Mouse (Mus musculus): ENCODE data around the gene AL607142.1. TPM values are rescaled to one million over a fixed set of nuclear protein-coding genes. Genes with fewer than 3 reads are reported as not detected.
A peak's percentile ranks its signal among the peaks of the same experiment; 100 is the strongest.

The AL607142.1 gene
- total and polyA plus RNA-seq, 2 experiments = not detected

DNA sequence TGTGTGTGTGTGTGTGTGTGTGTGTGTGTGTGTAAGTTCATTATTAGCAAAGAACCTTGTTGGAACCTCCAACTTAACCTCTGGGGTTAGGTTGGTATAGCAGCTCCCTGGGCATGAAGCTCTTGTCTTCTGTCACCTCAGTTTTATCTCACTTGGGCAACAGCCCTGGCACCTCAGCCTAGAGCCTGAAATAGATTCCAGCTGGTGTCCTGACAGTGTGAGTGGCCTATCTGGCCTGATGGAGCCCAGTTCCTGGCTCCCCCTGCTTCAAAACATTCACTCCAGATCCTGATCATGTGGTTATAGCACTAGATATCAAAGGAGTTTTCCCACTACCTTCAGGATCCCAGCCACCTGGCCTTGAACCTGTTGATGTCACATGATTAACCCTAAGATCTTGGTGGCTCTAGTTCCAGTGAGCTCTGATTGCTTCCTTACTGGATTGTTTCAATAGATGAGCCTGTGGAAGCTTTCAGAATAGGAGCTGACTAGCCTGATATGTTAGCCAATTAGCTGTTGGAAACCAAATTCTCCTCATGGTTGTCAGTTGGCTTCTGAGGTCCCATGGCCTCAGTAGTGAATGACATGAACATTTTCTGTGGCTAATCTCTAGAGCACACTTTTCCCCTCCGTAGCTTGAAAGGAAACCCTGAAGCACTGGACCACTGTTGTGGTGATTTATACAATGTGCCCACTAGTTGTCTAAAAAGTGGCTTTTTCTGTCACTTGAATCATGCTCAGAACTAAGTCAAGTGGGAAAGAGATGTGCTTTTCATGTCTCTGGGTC is 27.4 kb downstream of the AL607142.1 start:
- H3K4me3 ChIP-seq (ENCODE audit: insufficient read depth, low read depth, low read length) = no peak overlapping the region
- no peaks in the 10 kb centered on the region for H3K27me3 ChIP-seq (ENCODE audit: control insufficient read depth, insufficient read depth, low read length)
- no peaks in the 10 kb centered on the region for H3K4me1 ChIP-seq (ENCODE audit: control insufficient read depth, insufficient read depth, low read length)
- 100% methylated on average over 1 of the region's 1 CpGs for WGBS
- no peak overlapping the region for H3K9ac ChIP-seq (ENCODE audit: low read depth, low read length)
- no peaks in the 10 kb centered on the region for H3K36me3 ChIP-seq (ENCODE audit: control insufficient read depth, insufficient read depth, low read length)
- no peak for TF ChIP-seq CTCF (IDR thresholded peaks at IDR 0.05; ENCODE audit: low read depth, low read length)
- no peak for TF ChIP-seq POLR2A (IDR thresholded peaks at IDR 0.05; ENCODE audit: extremely low read depth, insufficient read depth, low read length)
- H3K27ac ChIP-seq (replicated peaks; ENCODE audit: insufficient read depth, low read depth, low read length) = no peak overlapping the region
- no peaks in the 10 kb centered on the region for H3K79me2 ChIP-seq (ENCODE audit: control insufficient read depth, insufficient read depth, low read length)
- peak; percentile 40 for DNase-seq (ENCODE audit: extremely low read depth, low read depth, low spot score)

- no peak for TF ChIP-seq POLR2A (IDR thresholded peaks at IDR 0.05; ENCODE audit: extremely low read depth, insufficient read depth, low read length)
- no peak for TF ChIP-seq CTCF (IDR thresholded peaks at IDR 0.05; ENCODE audit: low read depth, low read length)
- 95% methylated on average over 19 of the region's 19 CpGs for WGBS
- H3K27me3 ChIP-seq (ENCODE audit: control insufficient read depth, insufficient read depth, low read length) = no peaks in the 10 kb centered on the region
- H3K79me2 ChIP-seq (ENCODE audit: control insufficient read depth, insufficient read depth, low read length) = no peaks in the 10 kb centered on the region
- H3K27ac ChIP-seq (replicated peaks; ENCODE audit: insufficient read depth, low read depth, low read length) = no peak overlapping the region
- no peak for DNase-seq (ENCODE audit: extremely low read depth, low read depth, low spot score)
- H3K9ac ChIP-seq (ENCODE audit: low read depth, low read length) = no peak overlapping the region
- H3K4me3 ChIP-seq (ENCODE audit: insufficient read depth, low read depth, low read length) = no peak overlapping the region
- no peaks in the 10 kb centered on the region for H3K36me3 ChIP-seq (ENCODE audit: control insufficient read depth, insufficient read depth, low read length)
- H3K4me1 ChIP-seq (ENCODE audit: control insufficient read depth, insufficient read depth, low read length) = peaks cover 3% of the 10 kb centered on the region
Observed at GRCm38 (mm10) chr4:120096935-120097334, 32.1 kb downstream of the AL607142.1 start.

DNA sequence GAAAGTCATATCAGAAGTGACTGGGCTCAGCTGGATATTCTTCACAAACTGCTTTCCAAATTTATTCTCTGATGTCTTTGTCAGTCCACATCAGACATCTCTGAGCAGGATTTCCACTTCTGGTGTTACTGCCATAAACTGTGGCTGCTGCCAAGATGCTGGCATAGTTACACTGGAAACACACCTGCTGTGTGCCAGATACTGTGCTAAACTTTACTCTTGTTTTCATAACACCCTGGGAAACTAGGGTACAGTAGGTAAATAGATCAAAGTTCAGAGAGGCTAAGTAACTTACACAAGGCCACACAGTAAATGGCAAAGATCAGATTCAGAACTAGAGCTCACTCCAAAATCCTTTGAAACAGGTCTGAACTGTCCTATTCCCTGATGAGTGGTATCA is 36.4 kb downstream of the AL607142.1 start:
- TF ChIP-seq POLR2A (IDR thresholded peaks at IDR 0.05; ENCODE audit: extremely low read depth, insufficient read depth, low read length) = no peak
- TF ChIP-seq CTCF (IDR thresholded peaks at IDR 0.05; ENCODE audit: low read depth, low read length) = no peak

GRCm38 (mm10) chr4:120104599-120104998 is 39.8 kb downstream of the AL607142.1 start:
- Histone ChIP-seq H3K27me3 (ENCODE audit: control insufficient read depth, insufficient read depth, low read length) (no peaks in the 10 kb centered on the region), H3K4me1 (ENCODE audit: control insufficient read depth, insufficient read depth, low read length) (peaks cover 5% of the 10 kb centered on the region), H3K36me3 (ENCODE audit: control insufficient read depth, insufficient read depth, low read length) (no peaks in the 10 kb centered on the region), H3K9ac (ENCODE audit: low read depth, low read length) (no peak overlapping the region), H3K4me3 (ENCODE audit: insufficient read depth, low read depth, low read length) (no peak overlapping the region), H3K79me2 (ENCODE audit: control insufficient read depth, insufficient read depth, low read length) (no peaks in the 10 kb centered on the region), H3K27ac (replicated peaks; ENCODE audit: insufficient read depth, low read depth, low read length) (no peak overlapping the region)
- 44% methylated on average over 5 of the region's 5 CpGs for WGBS
- TF ChIP-seq POLR2A (IDR thresholded peaks at IDR 0.05; ENCODE audit: extremely low read depth, insufficient read depth, low read length) (no peak), CTCF (IDR thresholded peaks at IDR 0.05; ENCODE audit: low read depth, low read length) (peak; percentile 96)
- peak; percentile 27 for DNase-seq (ENCODE audit: extremely low read depth, low read depth, low spot score)

More for the DNA sequence above, 36.4 kb downstream of the AL607142.1 start:
- no peaks in the 10 kb centered on the region for H3K36me3 ChIP-seq (ENCODE audit: control insufficient read depth, insufficient read depth, low read length)
- no peak overlapping the region for H3K9ac ChIP-seq (ENCODE audit: low read depth, low read length)
- peak; percentile 98 for DNase-seq (ENCODE audit: extremely low read depth, low read depth, low spot score)
- H3K4me3 ChIP-seq (ENCODE audit: insufficient read depth, low read depth, low read length) = no peak overlapping the region
- H3K27me3 ChIP-seq (ENCODE audit: control insufficient read depth, insufficient read depth, low read length) = no peaks in the 10 kb centered on the region
- H3K4me1 ChIP-seq (ENCODE audit: control insufficient read depth, insufficient read depth, low read length) = peaks cover 5% of the 10 kb centered on the region
- H3K27ac ChIP-seq (replicated peaks; ENCODE audit: insufficient read depth, low read depth, low read length) = no peak overlapping the region
- no peaks in the 10 kb centered on the region for H3K79me2 ChIP-seq (ENCODE audit: control insufficient read depth, insufficient read depth, low read length)

- H3K4me3 ChIP-seq (ENCODE audit: insufficient read depth, low read depth, low read length) = no peak overlapping the region
- no peak overlapping the region for H3K27ac ChIP-seq (replicated peaks; ENCODE audit: insufficient read depth, low read depth, low read length)
- no peaks in the 10 kb centered on the region for H3K27me3 ChIP-seq (ENCODE audit: control insufficient read depth, insufficient read depth, low read length)
- no peak overlapping the region for H3K9ac ChIP-seq (ENCODE audit: low read depth, low read length)
- no peak for DNase-seq (ENCODE audit: extremely low read depth, low read depth, low spot score)
- H3K36me3 ChIP-seq (ENCODE audit: control insufficient read depth, insufficient read depth, low read length) = no peaks in the 10 kb centered on the region
- 91% methylated on average over 3 of the region's 3 CpGs for WGBS
- peaks cover 5% of the 10 kb centered on the region for H3K4me1 ChIP-seq (ENCODE audit: control insufficient read depth, insufficient read depth, low read length)
- TF ChIP-seq CTCF (IDR thresholded peaks at IDR 0.05; ENCODE audit: low read depth, low read length) = no peak
- TF ChIP-seq POLR2A (IDR thresholded peaks at IDR 0.05; ENCODE audit: extremely low read depth, insufficient read depth, low read length) = no peak
- H3K79me2 ChIP-seq (ENCODE audit: control insufficient read depth, insufficient read depth, low read length) = no peaks in the 10 kb centered on the region
Observed at GRCm38 (mm10) chr4:120106362-120106761, 41.6 kb downstream of the AL607142.1 start.

DNA sequence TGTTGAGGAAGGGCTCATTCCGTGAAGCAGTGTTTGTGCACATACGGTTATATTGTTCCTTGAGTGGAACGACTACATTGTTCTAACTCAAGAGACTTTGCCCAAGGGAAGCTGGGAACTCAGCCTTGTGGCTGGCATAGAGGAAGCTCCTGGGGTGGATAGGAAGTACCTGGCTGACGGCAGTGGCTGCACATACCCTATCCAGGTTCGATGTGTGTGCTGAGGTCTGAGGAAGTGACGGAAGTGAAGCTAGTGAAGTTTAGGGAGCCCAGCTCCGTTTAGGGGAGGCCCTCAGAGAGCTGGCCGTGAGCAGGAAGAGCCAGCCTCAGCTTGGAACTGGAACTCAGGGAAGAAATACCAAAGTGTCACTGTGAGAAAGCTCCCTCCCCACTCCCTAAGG is 43.0 kb downstream of the AL607142.1 start:
- H3K36me3 ChIP-seq (ENCODE audit: control insufficient read depth, insufficient read depth, low read length) = no peaks in the 10 kb centered on the region
- no peak overlapping the region for H3K4me3 ChIP-seq (ENCODE audit: insufficient read depth, low read depth, low read length)
- TF ChIP-seq CTCF (IDR thresholded peaks at IDR 0.05; ENCODE audit: low read depth, low read length) = no peak
- TF ChIP-seq POLR2A (IDR thresholded peaks at IDR 0.05; ENCODE audit: extremely low read depth, insufficient read depth, low read length) = no peak
- no peak overlapping the region for H3K9ac ChIP-seq (ENCODE audit: low read depth, low read length)
- H3K4me1 ChIP-seq (ENCODE audit: control insufficient read depth, insufficient read depth, low read length) = no peaks in the 10 kb centered on the region
- WGBS = 81% methylated on average over 8 of the region's 8 CpGs
- no peak for DNase-seq (ENCODE audit: extremely low read depth, low read depth, low spot score)
- no peak overlapping the region for H3K27ac ChIP-seq (replicated peaks; ENCODE audit: insufficient read depth, low read depth, low read length)
- H3K79me2 ChIP-seq (ENCODE audit: control insufficient read depth, insufficient read depth, low read length) = no peaks in the 10 kb centered on the region
- no peaks in the 10 kb centered on the region for H3K27me3 ChIP-seq (ENCODE audit: control insufficient read depth, insufficient read depth, low read length)

Data from liver, adult 2 months (tissue).